Mouse (Mus musculus) embryo, embryonic 9.5 days (tissue): ENCODE data around the gene D630003M21Rik.

ENCODE experiments used
- DNase-seq: peaks from one replicate; pipeline ENCODE4 v3.0.0-alpha.2; 2017; ENCODE audit errors: extremely low spot score

D630003M21Rik gene

GRCm38 (mm10) chr2:158236698-158237097 lies 7.7 kb upstream of the D630003M21Rik start:
- no peak for DNase-seq

- DNase-seq: no peak
Measured at GRCm38 (mm10) chr2:158233106-158233505, 4.1 kb upstream of the D630003M21Rik start.

GRCm38 (mm10) chr2:158232414-158232813 lies 3.4 kb upstream of the D630003M21Rik start:
- no peak for DNase-seq

GRCm38 (mm10) chr2:158231071-158231470 lies 2.0 kb upstream of the D630003M21Rik start:
- no peak for DNase-seq

GRCm38 (mm10) chr2:158230617-158231016 lies 1.6 kb upstream of the D630003M21Rik start:
- DNase-seq: peak; percentile 31

GRCm38 (mm10) chr2:158229503-158229892 lies 476 bp upstream of the D630003M21Rik start:
- DNase-seq: no peak

- DNase-seq: no peak
Measured at GRCm38 (mm10) chr2:158225301-158225700, 3.7 kb downstream of the D630003M21Rik start.

GRCm38 (mm10) chr2:158223497-158223896 lies 5.5 kb downstream of the D630003M21Rik start:
- no peak for DNase-seq

GRCm38 (mm10) chr2:158222664-158223063 lies 6.4 kb downstream of the D630003M21Rik start:
- DNase-seq: no peak

- no peak for DNase-seq
Measured at GRCm38 (mm10) chr2:158221446-158222084, 7.5 kb downstream of the D630003M21Rik start.

GRCm38 (mm10) chr2:158219562-158219961 lies 9.5 kb downstream of the D630003M21Rik start:
- no peak for DNase-seq

- no peak for DNase-seq
Measured at GRCm38 (mm10) chr2:158216510-158216909, 12.5 kb downstream of the D630003M21Rik start.

GRCm38 (mm10) chr2:158215283-158216117 lies 13.5 kb downstream of the D630003M21Rik start:
- no peak for DNase-seq

GRCm38 (mm10) chr2:158211764-158212471 lies 17.1 kb downstream of the D630003M21Rik start:
- no peak for DNase-seq

- DNase-seq: peak; percentile 42
Measured at GRCm38 (mm10) chr2:158210958-158211357, 18.1 kb downstream of the D630003M21Rik start.

GRCm38 (mm10) chr2:158210503-158210902 lies 18.5 kb downstream of the D630003M21Rik start:
- DNase-seq: peak; percentile 20

GRCm38 (mm10) chr2:158209776-158210175 lies 19.2 kb downstream of the D630003M21Rik start:
- peak; percentile 41 for DNase-seq

GRCm38 (mm10) chr2:158207848-158208247 lies 21.2 kb downstream of the D630003M21Rik start:
- peak; percentile 70 for DNase-seq

GRCm38 (mm10) chr2:158204114-158204513 lies 24.9 kb downstream of the D630003M21Rik start:
- peak; percentile 73 for DNase-seq

- DNase-seq: no peak
Measured at GRCm38 (mm10) chr2:158203686-158204085, 25.3 kb downstream of the D630003M21Rik start.

GRCm38 (mm10) chr2:158199281-158199680 lies 29.7 kb downstream of the D630003M21Rik start:
- DNase-seq: no peak

GRCm38 (mm10) chr2:158198861-158199260 lies 30.2 kb downstream of the D630003M21Rik start:
- DNase-seq: no peak
